Mouse (Mus musculus): ENCODE measurements around the gene Cttnbp2nl.

Gene Cttnbp2nl
- long read RNA-seq, experiment 1, full-length matches to known transcripts: 2 of 2 reads
- long read RNA-seq, experiment 1, partial matches to known transcripts: 0 of 2 reads
- long read RNA-seq, experiment 1, other reads (novel, unspliced or antisense): 0 of 2 reads
- long read RNA-seq, experiment 2, full-length matches to known transcripts: 1 of 4 reads
- long read RNA-seq, experiment 2, partial matches to known transcripts: 0 of 4 reads
- long read RNA-seq, experiment 2, other reads (novel, unspliced or antisense): 3 of 4 reads

- intact Hi-C loops (cut with DNase I): no loop called here
Measured at GRCm38 (mm10) chr3:105052937-105053697, at the start of gene Cttnbp2nl. Cttnbp2nl (minus strand) TSS chr3:105053146.

GRCm38 (mm10) chr3:105100270-105100589 lies 47.3 kb upstream of the Cttnbp2nl start:
- intact Hi-C loops (cut with DNase I): no loop called here

GRCm38 (mm10) chr3:105099526-105100269 lies 46.8 kb upstream of the Cttnbp2nl start:
- intact Hi-C loops (cut with DNase I): no loop called here

- intact Hi-C loops (cut with DNase I): no loop called here
Measured at GRCm38 (mm10) chr3:105097581-105097980, 44.6 kb upstream of the Cttnbp2nl start.

DNA sequence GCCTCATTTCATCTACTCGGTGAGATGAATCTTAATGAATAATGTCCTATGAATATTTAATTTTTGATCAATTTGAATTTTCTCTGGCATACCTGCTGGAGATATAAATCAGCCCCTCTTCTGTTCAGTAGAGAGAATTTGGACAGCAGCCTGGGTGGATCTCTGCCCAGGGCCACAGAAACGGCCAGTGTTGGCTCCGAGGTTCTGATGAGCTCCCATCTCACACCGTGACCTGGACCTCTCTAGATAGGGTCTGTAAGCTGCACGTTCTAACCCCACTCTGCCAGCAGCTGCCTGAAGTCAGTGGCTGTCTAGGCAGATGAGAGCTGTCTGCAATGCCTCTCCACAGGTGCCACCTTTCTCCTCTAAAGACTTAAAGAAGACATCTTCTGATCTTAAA lies 42.1 kb upstream of the Cttnbp2nl start:
- intact Hi-C loops (cut with DNase I): no loop called here

DNA sequence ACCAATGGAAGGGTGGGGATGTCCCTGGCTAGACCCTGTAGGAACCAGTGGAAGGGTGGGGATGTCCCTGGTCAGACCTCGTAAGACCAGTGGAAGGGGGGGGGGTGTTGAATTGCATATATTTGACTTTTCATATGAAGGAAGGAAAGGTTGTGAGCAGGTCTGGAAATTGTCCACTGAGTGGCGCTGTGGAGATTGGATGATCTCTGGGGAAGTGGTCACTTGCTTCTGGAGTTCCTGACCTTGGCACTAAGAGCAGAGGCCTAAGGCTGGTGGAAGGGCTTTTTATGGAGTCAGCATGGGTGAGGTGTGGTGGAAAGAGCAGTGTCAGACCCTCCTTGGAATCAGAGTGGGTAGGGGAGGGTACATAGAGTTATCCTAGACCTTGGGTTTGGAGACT lies 41.5 kb upstream of the Cttnbp2nl start:
- intact Hi-C loops (cut with DNase I): no loop called here

DNA sequence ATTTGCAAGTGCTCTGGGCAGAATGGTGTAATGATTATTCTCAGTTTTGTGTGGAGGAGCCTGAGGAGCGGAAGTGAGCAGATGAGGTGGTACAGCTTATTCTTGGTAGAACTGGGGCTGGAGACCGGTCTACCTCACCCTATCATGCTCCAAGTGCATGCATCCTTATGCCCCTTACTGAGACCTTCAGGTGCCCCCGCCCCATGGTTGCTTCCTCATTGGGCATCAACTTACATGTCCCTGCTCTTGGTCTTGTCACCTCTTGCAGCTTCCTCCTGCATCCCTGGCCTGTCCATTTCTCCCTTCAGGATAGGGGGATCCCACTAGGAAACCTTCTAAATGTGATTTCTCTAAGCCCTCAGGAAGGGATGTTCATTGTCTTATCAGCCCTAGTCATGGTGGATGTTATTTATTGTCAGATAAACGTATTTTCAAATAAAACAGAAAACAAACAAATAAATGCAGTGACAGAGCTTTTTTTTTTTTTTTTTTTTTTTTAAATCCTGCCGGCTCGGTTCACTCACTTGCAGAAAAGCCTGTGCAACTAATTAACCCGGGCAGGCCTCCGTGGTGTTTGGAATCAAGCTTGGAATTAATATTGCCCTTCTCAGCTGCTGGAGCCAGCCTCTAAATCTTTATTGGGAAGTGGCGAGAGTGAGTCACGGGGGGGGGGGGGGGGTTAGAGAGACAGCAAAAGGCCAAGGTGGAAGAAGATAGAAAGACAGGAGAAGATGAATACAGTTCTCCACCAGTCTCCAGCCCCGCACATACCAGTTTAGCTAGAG lies 40.0 kb upstream of the Cttnbp2nl start:
- intact Hi-C loops (cut with DNase I): no loop called here

DNA sequence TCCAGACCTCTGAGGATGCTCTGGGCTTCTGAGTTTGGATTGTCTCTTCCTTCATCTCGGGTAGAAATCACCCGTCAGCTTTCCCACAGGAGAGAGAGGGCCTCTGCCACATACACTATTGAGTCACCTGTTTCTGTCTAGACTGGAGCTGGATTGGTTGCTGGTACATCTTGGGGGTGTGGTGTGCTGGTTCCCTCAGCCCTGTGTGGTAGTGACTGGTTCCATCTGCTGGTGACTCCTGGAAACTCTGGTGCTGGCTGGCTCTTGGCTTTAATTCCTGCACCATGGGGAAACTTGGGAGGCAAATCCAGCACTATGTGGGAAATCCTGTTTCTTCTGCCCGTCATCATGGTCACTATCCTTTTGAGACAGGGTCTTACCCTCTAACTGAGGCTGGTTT lies 38.0 kb upstream of the Cttnbp2nl start:
- intact Hi-C loops (cut with DNase I): no loop called here

DNA sequence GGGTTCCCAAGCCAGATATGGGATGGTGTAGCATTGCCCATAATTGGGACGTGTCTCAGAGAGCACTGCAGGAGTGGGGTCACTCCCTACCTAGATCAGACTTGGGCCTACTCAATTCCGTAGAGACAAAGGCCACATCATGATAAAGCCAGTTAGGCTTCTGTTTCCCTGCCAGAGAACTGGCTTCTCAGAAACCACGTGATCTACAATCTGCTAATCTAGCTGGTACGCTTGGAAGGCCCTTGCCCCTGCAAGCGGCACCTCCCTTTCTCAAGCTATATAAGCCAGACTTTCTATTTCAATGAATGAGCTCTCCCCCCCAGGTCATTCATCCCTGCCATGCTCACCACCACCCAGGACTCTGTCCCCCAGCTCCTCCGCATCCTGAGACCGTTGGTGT lies 37.2 kb upstream of the Cttnbp2nl start:
- intact Hi-C loops (cut with DNase I): no loop called here

DNA sequence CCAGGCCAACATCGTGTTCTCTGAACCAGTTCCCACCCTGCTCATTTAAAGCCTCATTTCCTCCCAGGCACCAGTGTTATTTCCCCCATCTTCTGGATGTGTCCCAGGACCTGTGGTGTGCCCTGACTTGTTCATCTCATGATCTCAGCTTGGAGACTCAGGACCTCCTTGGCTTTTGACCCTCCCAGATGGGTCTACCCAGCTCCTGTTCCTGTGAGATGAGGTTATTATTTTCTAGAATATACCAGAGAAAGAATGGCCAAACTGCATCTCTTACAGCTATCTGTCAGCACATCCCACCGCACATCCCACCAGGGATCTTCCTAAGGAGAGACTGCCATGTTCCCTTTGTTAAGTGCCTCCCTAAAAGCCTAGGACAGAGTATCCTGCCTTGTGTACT lies 35.7 kb upstream of the Cttnbp2nl start:
- intact Hi-C loops (cut with DNase I): no loop called here

DNA sequence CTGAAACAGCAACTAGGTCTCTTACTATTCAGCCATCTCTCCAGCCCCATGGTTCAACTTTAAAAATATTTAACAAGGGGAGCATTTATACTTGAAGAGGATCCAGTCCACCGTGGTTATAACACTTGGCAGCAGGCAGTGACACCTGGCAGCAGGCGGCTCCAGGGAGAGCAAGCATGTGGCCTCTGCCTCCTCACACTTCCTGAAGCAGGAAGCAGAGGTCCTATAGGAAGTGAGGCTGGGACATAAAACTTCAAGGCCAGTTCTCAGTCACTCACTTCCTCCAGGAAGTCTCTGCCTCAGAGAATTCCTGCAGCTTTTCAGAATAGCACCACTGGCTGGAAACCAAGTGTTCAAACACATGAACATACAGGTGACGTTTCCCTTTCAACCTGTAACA lies 34.4 kb upstream of the Cttnbp2nl start:
- intact Hi-C loops (cut with DNase I): no loop called here

DNA sequence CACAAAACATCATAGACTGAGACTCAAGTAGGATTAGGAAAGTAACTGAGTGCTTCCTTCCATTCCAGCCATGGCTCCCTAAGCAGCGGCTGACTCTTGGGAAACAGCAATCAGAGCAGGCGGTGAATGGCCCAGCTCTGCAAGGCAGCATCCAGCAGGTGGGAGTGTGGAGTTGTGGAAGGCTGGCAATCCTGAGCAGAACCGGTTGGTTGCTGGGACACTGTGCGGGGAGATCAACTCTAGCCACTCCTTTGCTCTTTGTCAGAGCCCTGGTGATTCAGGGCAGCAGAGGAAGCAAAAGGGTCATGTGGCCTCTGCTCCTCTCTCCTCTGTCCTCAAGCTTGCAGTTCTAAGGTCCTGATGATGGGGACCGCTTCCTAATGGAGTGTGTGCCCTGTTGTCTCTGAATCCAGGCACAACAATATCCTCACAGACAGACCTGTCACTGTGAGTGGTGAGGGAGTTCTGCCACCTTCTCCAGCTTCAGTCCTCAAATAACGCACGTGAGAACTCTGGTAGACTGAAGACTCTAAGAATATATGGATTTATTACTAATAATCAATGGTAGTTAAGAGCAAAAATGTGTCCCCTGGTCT lies 25.4 kb upstream of the Cttnbp2nl start:
- intact Hi-C loops (cut with DNase I): loop anchor here (5.0 to 10.0 kb wide), 2 partner anchors 89 to 364 kb away; no protein-coding TSS in a partner anchor

- intact Hi-C loops (cut with DNase I): loop anchor here (5.0 to 10.0 kb wide), 2 partner anchors 92 to 361 kb away; no protein-coding TSS in a partner anchor
Measured at GRCm38 (mm10) chr3:105075796-105076195, 22.9 kb upstream of the Cttnbp2nl start.

GRCm38 (mm10) chr3:105072536-105072935 lies 19.6 kb upstream of the Cttnbp2nl start:
- intact Hi-C loops (cut with DNase I): loop anchor here (10.0 kb wide), 1 partner anchor 358 kb away; no protein-coding TSS in a partner anchor

GRCm38 (mm10) chr3:105071251-105071650 lies 18.3 kb upstream of the Cttnbp2nl start:
- intact Hi-C loops (cut with DNase I): loop anchor here (10.0 kb wide), 1 partner anchor 356 kb away; no protein-coding TSS in a partner anchor

DNA sequence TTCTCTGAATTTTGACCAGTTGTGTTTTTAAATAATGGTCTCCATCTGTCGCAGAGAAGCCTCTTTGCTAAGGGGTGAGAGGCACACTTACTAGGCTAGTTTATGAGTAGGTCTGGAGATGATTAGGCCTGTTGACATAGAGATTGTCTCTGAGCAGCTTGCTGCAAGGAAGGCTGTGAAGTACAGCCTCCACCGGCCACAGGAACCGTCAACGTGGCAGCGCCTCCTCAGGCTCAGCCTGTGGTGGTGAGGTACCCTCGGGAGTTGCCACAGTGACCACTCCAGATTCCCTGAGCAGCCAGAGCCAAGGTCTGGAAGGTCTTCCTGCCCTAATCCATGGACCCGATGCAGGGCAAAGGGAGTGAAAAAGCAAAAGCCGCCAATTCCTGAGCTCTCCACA lies 17.6 kb upstream of the Cttnbp2nl start:
- intact Hi-C loops (cut with DNase I): loop anchor here (10.0 kb wide), 1 partner anchor 356 kb away; no protein-coding TSS in a partner anchor

DNA sequence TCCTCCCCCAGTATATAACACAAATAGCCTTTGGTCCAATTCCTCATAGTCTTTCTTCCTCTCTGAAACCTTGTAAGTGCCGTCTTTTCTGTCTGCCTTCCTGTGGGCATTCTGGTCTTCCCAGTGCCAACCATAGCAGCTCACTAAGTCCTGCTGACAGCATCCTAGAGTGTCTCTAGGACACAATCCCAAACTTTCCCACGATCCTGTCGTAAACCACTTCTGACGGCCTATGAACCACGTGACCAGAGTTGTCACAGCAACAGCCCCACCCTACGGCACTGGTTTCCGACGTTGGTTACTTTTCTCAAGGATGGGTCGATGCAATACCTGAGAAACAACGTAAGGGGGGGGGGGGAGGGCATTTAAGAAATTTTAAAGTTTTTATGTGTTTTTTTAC lies 13.6 kb upstream of the Cttnbp2nl start, which contains the start of gene 4930564D02Rik:
TSS of gene 4930564D02Rik (plus strand) at position 301 of the 400 bp plus-strand sequence.
- intact Hi-C loops (cut with DNase I): no loop called here

GRCm38 (mm10) chr3:105062676-105063075 lies 9.7 kb upstream of the Cttnbp2nl start:
- intact Hi-C loops (cut with DNase I): no loop called here

GRCm38 (mm10) chr3:105061991-105062390 lies 9.0 kb upstream of the Cttnbp2nl start:
- intact Hi-C loops (cut with DNase I): no loop called here

- intact Hi-C loops (cut with DNase I): no loop called here
Measured at GRCm38 (mm10) chr3:105061496-105061895, 8.6 kb upstream of the Cttnbp2nl start.

DNA sequence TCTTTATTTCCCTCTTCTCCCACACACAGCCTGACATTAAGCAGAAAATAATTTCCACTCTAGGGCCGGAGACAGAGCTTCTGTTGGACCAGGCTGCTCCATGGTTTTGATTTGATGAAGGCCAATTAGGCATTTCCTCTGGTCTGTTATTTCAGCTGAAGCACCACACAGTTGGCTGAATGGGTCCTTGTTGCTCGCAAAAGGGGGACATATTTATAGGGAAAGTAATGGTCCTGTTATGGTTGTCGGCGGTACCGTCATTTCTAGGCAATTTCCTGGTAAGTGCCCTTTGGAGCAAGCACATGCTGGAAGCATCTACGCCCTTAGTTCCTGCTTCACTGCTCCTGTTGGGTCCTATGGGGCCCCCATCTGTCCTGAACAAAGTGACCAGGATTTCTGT lies 8.0 kb upstream of the Cttnbp2nl start:
- intact Hi-C loops (cut with DNase I): no loop called here

All from adrenal gland (tissue).